Mouse (Mus musculus): ENCODE results near the gene Pnma1. TPM values are rescaled to one million over a fixed set of nuclear protein-coding genes. Genes with fewer than 3 reads are reported as not detected.

Gene Pnma1
- total RNA-seq (2012; rRNA removed) (0.13 and 0.21 TPM in 2 replicates), total RNA-seq (2014; rRNA removed) (not detected in 2 replicates), polyA plus RNA-seq (2012; ENCODE audit: insufficient read length, low read depth) (0.30 TPM in 2 replicates)

- Histone ChIP-seq H3K4me2 (ENCODE audit: insufficient read depth, low read depth, poor library complexity, severe bottlenecking) (no peak within 1 kb of the TSS), H3K9ac (ENCODE audit: insufficient read depth, low read depth) (no peak within 1 kb of the TSS), H3K4me1 (ENCODE audit: control insufficient read depth in 1 of 2, insufficient read depth in 2 of 2) (no peaks in the 10 kb centered on the region), H3K36me3 (replicated peaks in 1 of 2; ENCODE audit: control insufficient read depth in 1 of 2, insufficient read depth in 1 of 2, low read length in 1 of 2) (peaks cover 21 to 71% of the 10 kb centered on the region in 2 experiments), H3K27me3 (replicated peaks) (no peaks in the 10 kb centered on the region), H3K27ac (ENCODE audit: insufficient read depth, low read depth) (no peak within 1 kb of the TSS), H3K79me2 (replicated peaks; ENCODE audit: control insufficient read depth, extremely low read depth, insufficient read depth, poor library complexity, severe bottlenecking) (no peaks in the 10 kb centered on the region), H3K4me3 (replicated peaks in 1 of 3; ENCODE audit: low read depth in 2 of 3, low read length in 2 of 3, poor library complexity in 1 of 3) (no peak within 1 kb of the TSS), H3K9me3 (replicated peaks; ENCODE audit: low read length) (no peaks in the 10 kb centered on the region)
- TF ChIP-seq EP300 (IDR thresholded peaks at IDR 0.05; ENCODE audit: low read length) (no peak), HCFC1 (IDR thresholded peaks at IDR 0.05; ENCODE audit: low read depth, low read length) (no peak), ZMIZ1 (IDR thresholded peaks at IDR 0.05; ENCODE audit: low read depth, low read length) (no peak), TCF12 (IDR thresholded peaks at IDR 0.05; ENCODE audit: low read depth, low read length) (no peak), MEF2A (IDR thresholded peaks at IDR 0.05; ENCODE audit: borderline replicate concordance, low read depth, low read length) (no peak), ZNF384 (IDR thresholded peaks at IDR 0.05; ENCODE audit: low read depth, low read length) (no peak), KAT2A (IDR thresholded peaks at IDR 0.05; ENCODE audit: insufficient replicate concordance, low read length) (no peak), UBTF (IDR thresholded peaks at IDR 0.05; ENCODE audit: low read depth, low read length) (no peak), E2F4 (IDR thresholded peaks at IDR 0.05; ENCODE audit: insufficient replicate concordance, low read depth, low read length) (no peak), MYC (IDR thresholded peaks at IDR 0.05; ENCODE audit: low read depth, low read length) (no peak), MXI1 (IDR thresholded peaks at IDR 0.05; ENCODE audit: low read depth, low read length) (no peak), ZKSCAN1 (IDR thresholded peaks at IDR 0.05; ENCODE audit: borderline replicate concordance, low read depth, low read length) (no peak), SIN3A (IDR thresholded peaks at IDR 0.05; ENCODE audit: low read length) (no peak), MAZ (IDR thresholded peaks at IDR 0.05; ENCODE audit: low read depth, low read length) (no peak), BHLHE40 (IDR thresholded peaks at IDR 0.05; ENCODE audit: low read depth, low read length) (no peak), TBP (conservative IDR thresholded peaks at IDR 0.05; ENCODE audit: low read depth, low read length) (no peak)
- in situ Hi-C loops (cut with MboI; ENCODE audit: low pct_ligation_motif_present, low pct_unique_long_range_greater_than_20kb, low sequenced_read_pairs) (no loop called here), dilution Hi-C loops (cut with MboI; ENCODE audit: extremely low pct_ligation_motif_present, extremely low pct_unique_long_range_greater_than_20kb, low sequenced_read_pairs) (no loop called here)
- DNase-seq (ENCODE audit: extremely low read depth) = no peak
These were observed at the start of gene Pnma1 for GRCm38 (mm10) chr12:84147954-84148621. Gene Pnma1, minus strand, starts transcription at chr12:84148489.

DNA sequence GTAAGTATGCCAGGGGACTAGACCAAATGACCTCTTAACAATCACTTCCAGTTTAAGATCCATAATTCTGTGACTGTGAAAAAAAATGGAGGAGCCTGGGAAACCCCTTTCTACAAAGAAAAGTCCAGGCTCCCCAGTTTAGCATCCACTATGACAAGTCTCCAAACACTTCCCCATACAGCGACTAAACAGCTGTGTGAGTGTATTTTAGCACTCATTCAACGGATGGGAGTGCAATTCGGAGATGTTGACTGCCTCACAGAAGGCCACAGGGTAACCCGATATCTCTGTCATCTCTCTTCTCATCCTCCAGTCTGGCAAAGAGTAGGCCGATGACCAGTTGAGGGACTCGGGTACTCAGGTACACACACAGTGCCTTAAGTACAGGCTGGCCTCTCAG, 46.9 kb upstream of the Pnma1 start:
- dilution Hi-C loops (cut with MboI; ENCODE audit: extremely low pct_ligation_motif_present, extremely low pct_unique_long_range_greater_than_20kb, low sequenced_read_pairs) (no loop called here), in situ Hi-C loops (cut with MboI; ENCODE audit: low pct_ligation_motif_present, low pct_unique_long_range_greater_than_20kb, low sequenced_read_pairs) (no loop called here)
- H3K27me3 ChIP-seq (replicated peaks) = no peaks in the 10 kb centered on the region
- H3K36me3 ChIP-seq (replicated peaks in 1 of 2; ENCODE audit: control insufficient read depth in 1 of 2, insufficient read depth in 1 of 2, low read length in 1 of 2) = peaks cover 0 to 19% of the 10 kb centered on the region in 2 experiments
- no peak overlapping the region for H3K4me3 ChIP-seq (replicated peaks in 1 of 3; ENCODE audit: low read depth in 2 of 3, low read length in 2 of 3, poor library complexity in 1 of 3)
- H3K9ac ChIP-seq (ENCODE audit: insufficient read depth, low read depth) = 0 out of 2 replicates have a peak overlapping the region, but pooled peaks have one; percentile 66
- H3K4me1 ChIP-seq (ENCODE audit: control insufficient read depth in 1 of 2, insufficient read depth in 2 of 2) = peaks cover 16 to 50% of the 10 kb centered on the region in 2 experiments
- peak overlapping the region; percentile 89 for H3K4me2 ChIP-seq (ENCODE audit: insufficient read depth, low read depth, poor library complexity, severe bottlenecking)
- peaks cover 27% of the 10 kb centered on the region for H3K79me2 ChIP-seq (replicated peaks; ENCODE audit: control insufficient read depth, extremely low read depth, insufficient read depth, poor library complexity, severe bottlenecking)
- DNase-seq (ENCODE audit: extremely low read depth) = peak; percentile 69
- peak overlapping the region; percentile 80 for H3K27ac ChIP-seq (ENCODE audit: insufficient read depth, low read depth)
- no peaks in the 10 kb centered on the region for H3K9me3 ChIP-seq (replicated peaks; ENCODE audit: low read length)
- TF ChIP-seq USF1 (IDR thresholded peaks at IDR 0.05; ENCODE audit: low read depth, low read length) (no peak), POLR2A (IDR thresholded peaks at IDR 0.05; ENCODE audit: low read depth, low read length) (no peak), UBTF (IDR thresholded peaks at IDR 0.05; ENCODE audit: low read depth, low read length) (no peak), JUND (conservative IDR thresholded peaks at IDR 0.05; ENCODE audit: low read depth, low read length) (no peak), ETS1 (conservative IDR thresholded peaks at IDR 0.05; ENCODE audit: low read depth, low read length) (peak; percentile 51; the same call in 1 of the 2 replicates), SIN3A (IDR thresholded peaks at IDR 0.05; ENCODE audit: low read length) (peak; percentile 28; the same call in 1 of the 2 replicates), KAT2A (IDR thresholded peaks at IDR 0.05; ENCODE audit: insufficient replicate concordance, low read length) (no peak), MAZ (IDR thresholded peaks at IDR 0.05; ENCODE audit: low read depth, low read length) (no peak), MYC (IDR thresholded peaks at IDR 0.05; ENCODE audit: low read depth, low read length) (no peak), NELFE (IDR thresholded peaks at IDR 0.05; ENCODE audit: low read depth, low read length) (no peak), SMC3 (IDR thresholded peaks at IDR 0.05; ENCODE audit: low read depth, low read length) (no peak), GABPA (IDR thresholded peaks at IDR 0.05; ENCODE audit: insufficient replicate concordance, low read depth, low read length) (no peak), CTCF (conservative IDR thresholded peaks at IDR 0.05 in 1 of 2, IDR thresholded peaks at IDR 0.05 in 1 of 2; ENCODE audit: low read depth in 2 of 2, low read length in 2 of 2) (no peak), TBP (conservative IDR thresholded peaks at IDR 0.05; ENCODE audit: low read depth, low read length) (no peak), MAX (IDR thresholded peaks at IDR 0.05; ENCODE audit: low read length) (no peak), ZC3H11A (IDR thresholded peaks at IDR 0.05; ENCODE audit: low read depth, low read length) (no peak), ZKSCAN1 (IDR thresholded peaks at IDR 0.05; ENCODE audit: borderline replicate concordance, low read depth, low read length) (no peak), TCF12 (IDR thresholded peaks at IDR 0.05; ENCODE audit: low read depth, low read length) (no peak), RCOR1 (conservative IDR thresholded peaks at IDR 0.05; ENCODE audit: low read depth, low read length) (no peak), MXI1 (IDR thresholded peaks at IDR 0.05; ENCODE audit: low read depth, low read length) (no peak), IRF4 (IDR thresholded peaks at IDR 0.05; ENCODE audit: low read depth, low read length) (no peak), ELF1 (IDR thresholded peaks at IDR 0.05; ENCODE audit: low read depth, low read length) (no peak), ZNF384 (IDR thresholded peaks at IDR 0.05; ENCODE audit: low read depth, low read length) (no peak), POLR2AphosphoS2 (IDR thresholded peaks at IDR 0.05; ENCODE audit: low read depth, low read length) (no peak)

Data from CH12.LX (cell line).